In genomic region chr3:9599738-9600410, GRCm38 (mm10) we compare ENCODE assay signal across 14 mouse cellular contexts. TPM values are rescaled to one million over a fixed set of nuclear protein-coding genes. Genes with fewer than 3 reads are reported as not detected.
DNase-seq lines count a peak whose midpoint lies in the region; ATAC-seq and TF ChIP-seq lines count a peak whose summit lies in the region.
"Had no signal": no experiment of that assay in that cellular context is flagged by ENCODE, and none has a peak within 500 bp of the region (broad histone marks: within the 10 kb centered on the region; RNA-seq: fewer than 3 reads in every experiment).

No protein-coding gene starts in this region.

- H3K4me1 ChIP-seq in heart, embryonic 16.5 days (ENCODE audit: control insufficient read depth, insufficient read depth, low read length), result peaks cover 27% of the 10 kb centered on the region
- H3K4me1 ChIP-seq in ES-Bruce4 (ENCODE audit: control insufficient read depth, insufficient read depth, low read length) (peaks cover 12% of the 10 kb centered on the region), G1E (ENCODE audit: insufficient read depth, low read depth, low read length) (no peaks in the 10 kb centered on the region)

- H3K27me3 ChIP-seq in heart, embryonic 16.5 days (ENCODE audit: control insufficient read depth, insufficient read depth, low read length), result no peaks in the 10 kb centered on the region
- H3K27me3 ChIP-seq in ES-Bruce4 (ENCODE audit: control insufficient read depth, insufficient read depth, low read length, poor library complexity, severe bottlenecking) (no peaks in the 10 kb centered on the region), G1E (ENCODE audit: insufficient read depth, low read length) (no peaks in the 10 kb centered on the region; the same call in 1 of the 2 replicates)
- H3K27me3 ChIP-seq: limb, embryonic 12.5 days had no signal

- intact Hi-C loops in gastrocnemius, postnatal 36 days (cut with DNase I), result loop anchor here (10.0 kb wide), 2 partner anchors 195 to 345 kb away; no protein-coding TSS in a partner anchor
- intact Hi-C loops in gastrocnemius, postnatal 14 days (cut with DNase I; ENCODE audit: low total_unique reads), result loop anchor here (5.0 to 10.0 kb wide), 2 partner anchors 105 to 347 kb away; no protein-coding TSS in a partner anchor

- no peaks in the 10 kb centered on the region for H3K36me3 ChIP-seq in heart, embryonic 16.5 days (ENCODE audit: control insufficient read depth, insufficient read depth)
- no peaks in the 10 kb centered on the region for H3K36me3 ChIP-seq in ES-Bruce4 (ENCODE audit: control insufficient read depth, insufficient read depth, low read length, poor library complexity, severe bottlenecking)
- H3K36me3 ChIP-seq in G1E (replicated peaks), result no peaks in the 10 kb centered on the region
- H3K36me3 ChIP-seq: limb, embryonic 12.5 days had no signal

- WGBS in heart, embryonic 16.5 days, result 74% methylated on average over 11 of the region's 11 CpGs

- no peak for TF ChIP-seq CTCF in ES-Bruce4 (IDR thresholded peaks at IDR 0.05; ENCODE audit: low read depth, low read length)
- TF ChIP-seq CTCF in G1E (IDR thresholded peaks at IDR 0.05; ENCODE audit: low read depth, low read length), result no peak

- no peak for TF ChIP-seq EP300 in ES-Bruce4 (IDR thresholded peaks at IDR 0.05; ENCODE audit: insufficient read depth, low read depth, low read length)

- H3K27ac ChIP-seq in heart, embryonic 16.5 days (ENCODE audit: low read length), result 0 out of 2 replicates have a peak overlapping the region, but pooled peaks have one; percentile 20
- peak overlapping the region; percentile 92 for H3K27ac ChIP-seq in ES-Bruce4 (ENCODE audit: insufficient read depth, low read length)
- H3K27ac ChIP-seq: limb, embryonic 12.5 days had no signal

- no peak for TF ChIP-seq POLR2A in ES-Bruce4 (IDR thresholded peaks at IDR 0.05; ENCODE audit: insufficient read depth, low read length)

- H3K4me3 ChIP-seq in heart, embryonic 16.5 days (ENCODE audit: low read length), result no peak overlapping the region
- no peak overlapping the region for H3K4me3 ChIP-seq in ES-Bruce4 (ENCODE audit: low read depth, low read length)
- no peak overlapping the region for H3K4me3 ChIP-seq in G1E (ENCODE audit: low read depth, low read length)
- H3K4me3 ChIP-seq: limb, embryonic 12.5 days had no signal

- no peak overlapping the region for H3K9ac ChIP-seq in heart, embryonic 16.5 days (ENCODE audit: low read length)
- peak overlapping the region; percentile 27; the same call in 1 of the 2 replicates for H3K9ac ChIP-seq in ES-Bruce4 (ENCODE audit: low read depth, poor library complexity, severe bottlenecking)
- H3K9ac ChIP-seq: limb, embryonic 12.5 days had no signal

- no peak overlapping the region for H3K4me2 ChIP-seq in heart, embryonic 16.5 days (ENCODE audit: low read depth, low read length)
- H3K4me2 ChIP-seq: limb, embryonic 12.5 days; midbrain, embryonic 11.5 days had no signal

- no peaks in the 10 kb centered on the region for H3K9me3 ChIP-seq in heart, embryonic 16.5 days (replicated peaks; ENCODE audit: control insufficient read depth, low read length)
- H3K9me3 ChIP-seq in ES-Bruce4 (replicated peaks; ENCODE audit: control insufficient read depth, insufficient read depth, low read length, poor library complexity, severe bottlenecking) (no peaks in the 10 kb centered on the region), G1E (replicated peaks) (no peaks in the 10 kb centered on the region)
- H3K9me3 ChIP-seq: limb, embryonic 12.5 days had no signal

- no peak for DNase-seq in heart, adult 11 months
- no peak for DNase-seq in G1E (ENCODE audit: low spot score)
- peak; percentile 67 for DNase-seq in kidney, postnatal 10 days
- DNase-seq in gastrocnemius, postnatal 36 days, result no peak
- DNase-seq in cerebellum, adult 8-10 months, result no peak
- DNase-seq in gastrocnemius, postnatal 14 days, result no peak
- DNase-seq: cerebellum, adult 18-20 months; lung, postnatal 14 days; spleen, adult 18-20 months; thymus, adult 18-20 months had no signal

- no peak for ATAC-seq in heart, embryonic 16.5 days (replicated peaks; ENCODE audit: extremely low read depth, insufficient read depth, low FRiP score)
- ATAC-seq in G1E (ENCODE audit: extremely low read depth, insufficient number of reproducible peaks, low FRiP score, poor library complexity, severe bottlenecking), result peak; percentile 4; the same call in 1 of the 2 replicates

RNA-seq across cellular contexts. Expression of gene Zfp704, which starts 10.0 kb away (rescaled TPM):
- polyA plus RNA-seq in heart, embryonic 16.5 days (2015; fragmentation: Nextera tagmentation; extraction: Ambion mirVana), result 6.0 and 6.4 TPM in 2 replicates
- polyA plus RNA-seq in ES-Bruce4 (2011; ENCODE audit: insufficient read depth, insufficient read length, low read depth, missing spikeins) (22.0 and 24.7 TPM in 2 replicates), G1E (2012) (0.02 TPM in 2 replicates)
- total RNA-seq in G1E (2014; fragmentation: Nextera tagmentation) (not detected in 2 replicates), G1E (2017) (0.22 and 0.23 TPM in 2 replicates)
- 1 to 10 TPM; 4.1 to 5.6 TPM for total RNA-seq in gastrocnemius, postnatal 36 days (2021)
- 1 to 10 TPM; 6.9 to 9.5 TPM for total RNA-seq in gastrocnemius, postnatal 14 days (2021)

Comparison
In these comparisons a context has a peak if more than half of its experiments do, and no peak if none do; other contexts are left out.
1. RNA of gene Zfp704, which starts 10.0 kb away (total RNA-seq): 6.9 to 9.5 TPM in gastrocnemius, postnatal 14 days and 4.1 to 5.6 TPM in gastrocnemius, postnatal 36 days; 0.22 to 0.23 TPM in G1E; every median in the first group is over 4 times any median in the second.